Mouse (Mus musculus): Measurements from ENCODE around the gene Dgki. TPM values are rescaled to one million over a fixed set of nuclear protein-coding genes. Genes with fewer than 3 reads are reported as not detected.

The Dgki gene
- total and polyA plus RNA-seq, 3 experiments: 4.4 to 8.7 (median 7.7) TPM

- TF ChIP-seq TCF12 (IDR thresholded peaks at IDR 0.05; ENCODE audit: low read depth, low read length) (peak; percentile 71; the same call in 1 of the 2 replicates), PAX5 (IDR thresholded peaks at IDR 0.05; ENCODE audit: low read length) (no peak), ZC3H11A (IDR thresholded peaks at IDR 0.05; ENCODE audit: low read depth, low read length) (no peak), MYC (IDR thresholded peaks at IDR 0.05; ENCODE audit: low read depth, low read length) (peak; percentile 96), USF1 (IDR thresholded peaks at IDR 0.05; ENCODE audit: low read depth, low read length) (peak; percentile 55), KAT2A (IDR thresholded peaks at IDR 0.05; ENCODE audit: insufficient replicate concordance, low read length) (no peak)
Observed at GRCm38 (mm10) chr6:37212930-37213329, 87.1 kb downstream of the Dgki start (continued).

DNA sequence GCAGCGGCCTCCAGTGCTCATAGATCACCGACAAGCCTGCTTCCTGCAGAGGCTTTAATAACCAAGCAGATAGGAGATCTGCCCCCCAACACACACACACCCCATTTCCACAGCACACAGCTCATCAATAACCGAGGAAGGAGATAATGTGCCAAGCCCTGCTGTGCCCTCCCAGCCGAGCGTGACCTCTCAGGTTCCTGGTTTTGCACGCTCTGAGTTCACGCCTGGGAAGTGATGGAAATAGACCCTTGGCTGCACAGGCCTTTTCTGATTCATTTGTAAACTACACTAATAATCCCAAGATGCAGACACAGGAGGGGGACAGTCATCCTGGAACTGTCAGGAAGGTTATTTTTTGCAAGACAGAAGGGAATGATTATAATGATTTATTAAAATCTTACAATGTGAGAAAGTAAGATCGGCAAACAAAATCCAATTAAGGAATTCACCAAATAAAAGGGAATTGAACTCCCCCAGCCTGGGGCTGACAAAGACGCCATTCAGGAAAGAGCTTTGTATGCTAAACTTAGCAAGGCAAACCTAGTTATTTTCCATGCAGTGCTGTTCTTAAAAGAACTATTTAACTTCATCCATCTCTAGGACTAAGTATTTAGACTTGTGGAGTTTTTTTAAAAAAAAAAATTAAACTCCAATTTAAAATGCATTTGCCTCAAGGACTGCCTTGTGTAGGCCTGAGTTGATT, 88.3 kb downstream of the Dgki start:
- in situ Hi-C loops (cut with MboI; ENCODE audit: low pct_ligation_motif_present, low pct_unique_long_range_greater_than_20kb, low sequenced_read_pairs) (no loop called here), dilution Hi-C loops (cut with MboI; ENCODE audit: extremely low pct_ligation_motif_present, extremely low pct_unique_long_range_greater_than_20kb, low sequenced_read_pairs) (no loop called here)
- no peak for DNase-seq (ENCODE audit: extremely low read depth)
- peaks cover 26 to 63% of the 10 kb centered on the region in 2 experiments for H3K4me1 ChIP-seq (ENCODE audit: control insufficient read depth in 1 of 2, insufficient read depth in 2 of 2)
- H3K4me2 ChIP-seq (ENCODE audit: insufficient read depth, low read depth, poor library complexity, severe bottlenecking): 0 out of 2 replicates have a peak overlapping the region, but pooled peaks have one; percentile 59
- H3K9ac ChIP-seq (ENCODE audit: insufficient read depth, low read depth): peak overlapping the region; percentile 60
- TF ChIP-seq KAT2A (IDR thresholded peaks at IDR 0.05; ENCODE audit: insufficient replicate concordance, low read length) (no peak), CHD2 (IDR thresholded peaks at IDR 0.05; ENCODE audit: low read length) (no peak), MEF2A (IDR thresholded peaks at IDR 0.05; ENCODE audit: borderline replicate concordance, low read depth, low read length) (0 out of 2 replicates have a peak, but pooled peaks have one; percentile 39), ETS1 (conservative IDR thresholded peaks at IDR 0.05; ENCODE audit: low read depth, low read length) (no peak), ZMIZ1 (IDR thresholded peaks at IDR 0.05; ENCODE audit: low read depth, low read length) (no peak), ZC3H11A (IDR thresholded peaks at IDR 0.05; ENCODE audit: low read depth, low read length) (no peak), ELF1 (IDR thresholded peaks at IDR 0.05; ENCODE audit: low read depth, low read length) (no peak), EP300 (IDR thresholded peaks at IDR 0.05; ENCODE audit: low read length) (peak; percentile 45; the same call in 1 of the 2 replicates), CHD1 (IDR thresholded peaks at IDR 0.05; ENCODE audit: low read depth, low read length) (no peak), ZKSCAN1 (IDR thresholded peaks at IDR 0.05; ENCODE audit: borderline replicate concordance, low read depth, low read length) (no peak), BHLHE40 (IDR thresholded peaks at IDR 0.05; ENCODE audit: low read depth, low read length) (0 out of 2 replicates have a peak, but pooled peaks have one; percentile 53), MXI1 (IDR thresholded peaks at IDR 0.05; ENCODE audit: low read depth, low read length) (no peak), HCFC1 (IDR thresholded peaks at IDR 0.05; ENCODE audit: low read depth, low read length) (no peak), SIN3A (IDR thresholded peaks at IDR 0.05; ENCODE audit: low read length) (no peak), RAD21 (IDR thresholded peaks at IDR 0.05; ENCODE audit: low read depth, low read length) (no peak), MAZ (IDR thresholded peaks at IDR 0.05; ENCODE audit: low read depth, low read length) (no peak), NELFE (IDR thresholded peaks at IDR 0.05; ENCODE audit: low read depth, low read length) (no peak), UBTF (IDR thresholded peaks at IDR 0.05; ENCODE audit: low read depth, low read length) (no peak), MYC (IDR thresholded peaks at IDR 0.05; ENCODE audit: low read depth, low read length) (no peak), MAX (IDR thresholded peaks at IDR 0.05; ENCODE audit: low read length) (no peak), MAFK (IDR thresholded peaks at IDR 0.05; ENCODE audit: insufficient replicate concordance, low read length) (no peak), IRF4 (IDR thresholded peaks at IDR 0.05; ENCODE audit: low read depth, low read length) (peak; percentile 37; the same call in 1 of the 2 replicates), JUND (conservative IDR thresholded peaks at IDR 0.05; ENCODE audit: low read depth, low read length) (no peak)
- no peaks in the 10 kb centered on the region; the same call in 1 of the 2 replicates for H3K79me2 ChIP-seq (replicated peaks; ENCODE audit: control insufficient read depth, extremely low read depth, insufficient read depth, poor library complexity, severe bottlenecking)
- H3K27me3 ChIP-seq (replicated peaks): no peaks in the 10 kb centered on the region
- H3K4me3 ChIP-seq (replicated peaks in 1 of 3; ENCODE audit: low read depth in 2 of 3, low read length in 2 of 3, poor library complexity in 1 of 3): peak overlapping the region in 2 of 3 experiments; percentile 14 to 52
- peaks cover 0 to 25% of the 10 kb centered on the region in 2 experiments for H3K36me3 ChIP-seq (replicated peaks in 1 of 2; ENCODE audit: control insufficient read depth in 1 of 2, insufficient read depth in 1 of 2, low read length in 1 of 2)
- no peak overlapping the region for H3K27ac ChIP-seq (ENCODE audit: insufficient read depth, low read depth)
- peaks cover 7% of the 10 kb centered on the region for H3K9me3 ChIP-seq (replicated peaks; ENCODE audit: low read length)

Measured in CH12.LX (cell line).